Mouse (Mus musculus) embryonic facial prominence, embryonic 13.5 days (tissue): ENCODE measurements around the gene Gm27021. TPM values are rescaled to one million over a fixed set of nuclear protein-coding genes. Genes with fewer than 3 reads are reported as not detected.
A peak's percentile ranks its signal among the peaks of the same experiment; 100 is the strongest.

ENCODE experiments used
- ATAC-seq: fragments of 200-750 bp; cut with Nextera tagmentation; 2 replicates; pipeline ENCODE4 v1.8.0; 2017; ENCODE audit warnings: low read depth; ENCODE audit not compliant: insufficient number of reproducible peaks, insufficient read depth, low FRiP score, low TSS enrichment
- H3K27ac ChIP-seq: fragments of 300-500 bp; sonication (generic); 2 replicates; pipeline ENCODE4 v1.5.1; 2015; ENCODE audit warnings: moderate library complexity, mild to moderate bottlenecking, inconsistent platforms
- H3K27me3 ChIP-seq: fragments of 300-500 bp; sonication (generic); 2 replicates; pipeline ENCODE4 v1.6.1; 2015; ENCODE audit warnings: mild to moderate bottlenecking, inconsistent platforms
- H3K36me3 ChIP-seq: fragments of 300-500 bp; sonication (generic); 2 replicates; pipeline ENCODE4 v1.6.1; 2015; ENCODE audit warnings: mild to moderate bottlenecking, inconsistent platforms
- H3K4me1 ChIP-seq: fragments of 300-500 bp; sonication (generic); 2 replicates; pipeline ENCODE4 v1.6.1; 2015; ENCODE audit warnings: inconsistent platforms
- H3K4me2 ChIP-seq: fragments of 300-500 bp; sonication (generic); 2 replicates; pipeline ENCODE4 v1.6.1; 2015; ENCODE audit warnings: moderate library complexity, mild to moderate bottlenecking, inconsistent platforms
- H3K4me3 ChIP-seq: fragments of 300-500 bp; sonication (generic); 2 replicates; pipeline ENCODE4 v1.5.1; 2015; ENCODE audit warnings: mild to moderate bottlenecking, inconsistent platforms
- H3K9ac ChIP-seq: fragments of 300-500 bp; sonication (generic); 2 replicates; pipeline ENCODE4 v1.6.1; 2015; ENCODE audit warnings: mild to moderate bottlenecking, inconsistent platforms
- H3K9me3 ChIP-seq: fragments of 300-500 bp; sonication (generic); 2 replicates; pipeline ENCODE4 v1.6.1; 2016; ENCODE audit warnings: inconsistent platforms
- WGBS: fragments of 180-500 bp; shearing (Covaris S2); methylation state at CpG from one replicate; pipeline ENCODE4 v1.1.7; 2015; ENCODE audit warnings: mixed read lengths; 5-methylcytosine and 5-hydroxymethylcytosine counted together
- polyA plus RNA-seq: library from polyadenylated mRNA; unstranded; fragments of >200 nt; fragmentation: Nextera tagmentation; extraction: Ambion mirVana; gene quantifications from 2 replicates; pipeline ENCODE4 v1.2.1, GENCODE M21; 2015

The Gm27021 gene
- polyA plus RNA-seq, 1 experiment from 2014 or later: 5.9 TPM

- Histone ChIP-seq H3K4me2 (peak overlapping the region; percentile 85), H3K4me3 (peak overlapping the region; percentile 57), H3K9me3 (no peaks in the 10 kb centered on the region), H3K27me3 (peaks cover 22% of the 10 kb centered on the region), H3K27ac (no peak overlapping the region), H3K36me3 (no peaks in the 10 kb centered on the region), H3K4me1 (peaks cover 32% of the 10 kb centered on the region), H3K9ac (peak overlapping the region; percentile 72)
- WGBS: under 1% methylated on average over 41 of the region's 42 CpGs
- peak; percentile 52; the same call in 1 of the 2 replicates for ATAC-seq
These were observed 33.5 kb downstream of the Gm27021 start for GRCm38 (mm10) chr8:120634329-120634839.

GRCm38 (mm10) chr8:120633665-120634271 lies 34.1 kb downstream of the Gm27021 start:
- no peaks in the 10 kb centered on the region for H3K9me3 ChIP-seq
- WGBS: under 1% methylated on average over 44 of the region's 44 CpGs
- peak overlapping the region; percentile 85 for H3K4me2 ChIP-seq
- H3K4me1 ChIP-seq: peaks cover 32% of the 10 kb centered on the region
- H3K4me3 ChIP-seq: peak overlapping the region; percentile 57
- no peaks in the 10 kb centered on the region for H3K36me3 ChIP-seq
- no peak overlapping the region for H3K27ac ChIP-seq
- no peak for ATAC-seq
- H3K27me3 ChIP-seq: peaks cover 22% of the 10 kb centered on the region
- peak overlapping the region; percentile 72 for H3K9ac ChIP-seq

DNA sequence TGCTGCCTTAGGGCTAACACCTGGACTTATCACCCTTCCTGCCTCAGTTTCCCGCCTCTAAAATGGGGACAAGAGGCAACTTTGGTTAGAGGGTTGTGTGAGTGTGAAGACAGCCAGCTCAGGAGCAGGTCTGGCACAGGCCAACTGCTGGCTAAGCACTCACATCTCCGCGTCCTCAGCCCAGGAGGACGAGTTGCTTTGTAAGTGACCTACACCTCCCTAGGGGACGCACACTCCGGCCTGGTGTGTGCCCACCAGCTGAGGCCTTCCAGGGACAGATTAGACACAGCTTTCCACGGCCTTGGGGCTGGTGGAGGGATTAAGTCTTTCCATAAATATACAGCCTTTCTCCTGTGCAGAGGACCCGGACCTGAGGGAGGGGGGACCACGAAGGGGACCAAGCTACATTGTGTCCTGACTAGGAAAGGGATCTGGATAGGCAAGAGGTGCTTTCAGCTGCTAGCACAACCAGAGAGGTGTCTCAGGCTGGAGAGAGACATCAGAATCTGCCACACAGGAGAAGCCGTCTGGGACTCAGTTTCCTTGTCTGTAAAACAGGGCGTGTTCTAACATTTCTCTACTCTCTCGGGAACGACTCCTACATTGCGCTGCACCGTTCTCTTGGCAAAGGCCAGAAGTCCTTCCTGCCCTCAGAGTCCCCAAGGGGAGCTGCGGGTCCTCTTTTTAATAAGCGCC lies 34.8 kb downstream of the Gm27021 start:
- WGBS: 28% methylated on average over 17 of the region's 17 CpGs
- no peaks in the 10 kb centered on the region for H3K9me3 ChIP-seq
- peaks cover 32% of the 10 kb centered on the region for H3K4me1 ChIP-seq
- H3K4me2 ChIP-seq: peak overlapping the region; percentile 85
- H3K27me3 ChIP-seq: peaks cover 22% of the 10 kb centered on the region
- no peaks in the 10 kb centered on the region for H3K36me3 ChIP-seq
- H3K27ac ChIP-seq: no peak overlapping the region
- H3K4me3 ChIP-seq: peak overlapping the region; percentile 57
- peak overlapping the region; percentile 72 for H3K9ac ChIP-seq
- no peak for ATAC-seq

DNA sequence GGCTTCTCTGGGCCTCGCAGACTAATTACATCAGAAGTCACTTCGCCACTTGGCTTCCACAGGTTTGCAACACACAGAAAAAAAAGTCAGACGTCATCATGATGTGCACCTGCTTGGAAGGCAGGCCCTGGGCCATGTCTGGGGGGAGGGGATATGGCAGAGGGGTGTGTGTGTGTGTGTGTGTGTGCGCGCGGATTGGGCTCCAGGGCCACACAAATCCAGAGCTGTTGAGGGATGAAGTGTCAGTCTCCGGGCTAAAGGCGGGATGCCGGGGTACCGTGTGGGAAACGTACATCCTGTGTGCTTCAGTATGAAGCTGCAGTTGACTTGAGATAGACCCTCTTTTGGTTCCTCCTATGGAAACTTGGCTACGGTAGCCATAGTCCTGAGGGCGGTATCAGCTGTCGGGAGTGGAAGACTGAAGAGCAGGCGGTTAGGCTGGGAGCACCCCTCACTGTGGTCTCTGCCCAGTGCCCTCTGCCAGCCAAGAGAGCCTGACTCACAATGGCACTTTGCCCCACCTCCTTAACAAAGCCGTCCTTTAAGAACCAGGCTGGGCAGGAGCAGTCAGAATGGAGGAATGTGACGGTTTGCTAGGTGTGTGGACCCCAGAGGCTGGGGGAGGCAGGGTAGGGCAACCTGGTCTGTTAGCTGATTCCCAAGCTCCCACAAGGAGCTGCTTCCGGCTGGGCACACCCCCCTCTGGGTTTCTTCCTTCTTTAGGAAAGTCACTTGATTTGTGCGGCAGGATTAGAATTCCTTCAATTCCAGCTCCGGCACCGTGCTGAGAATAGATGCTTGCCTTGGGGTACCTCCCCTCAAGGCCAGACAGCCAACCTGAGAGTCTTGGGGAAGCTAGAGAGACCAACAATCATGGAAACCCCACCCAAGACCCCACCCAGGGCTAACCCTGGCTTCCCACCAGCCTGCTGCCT lies 36.2 kb downstream of the Gm27021 start:
- Histone ChIP-seq H3K9me3 (no peaks in the 10 kb centered on the region), H3K27ac (peak overlapping the region; percentile 22; the same call in 1 of the 2 replicates), H3K4me2 (no peak overlapping the region), H3K4me1 (peaks cover 32% of the 10 kb centered on the region), H3K27me3 (peaks cover 22% of the 10 kb centered on the region), H3K4me3 (no peak overlapping the region), H3K9ac (no peak overlapping the region), H3K36me3 (no peaks in the 10 kb centered on the region)
- 66% methylated on average over 21 of the region's 21 CpGs for WGBS
- ATAC-seq: no peak

- Histone ChIP-seq H3K9me3 (no peaks in the 10 kb centered on the region), H3K9ac (no peak overlapping the region), H3K4me2 (no peak overlapping the region), H3K27ac (no peak overlapping the region), H3K4me1 (peaks cover 32% of the 10 kb centered on the region), H3K27me3 (peaks cover 22% of the 10 kb centered on the region), H3K4me3 (no peak overlapping the region), H3K36me3 (no peaks in the 10 kb centered on the region)
- ATAC-seq: no peak
- 53% methylated on average over 6 of the region's 6 CpGs for WGBS
These were observed 37.0 kb downstream of the Gm27021 start for GRCm38 (mm10) chr8:120630848-120631247.

DNA sequence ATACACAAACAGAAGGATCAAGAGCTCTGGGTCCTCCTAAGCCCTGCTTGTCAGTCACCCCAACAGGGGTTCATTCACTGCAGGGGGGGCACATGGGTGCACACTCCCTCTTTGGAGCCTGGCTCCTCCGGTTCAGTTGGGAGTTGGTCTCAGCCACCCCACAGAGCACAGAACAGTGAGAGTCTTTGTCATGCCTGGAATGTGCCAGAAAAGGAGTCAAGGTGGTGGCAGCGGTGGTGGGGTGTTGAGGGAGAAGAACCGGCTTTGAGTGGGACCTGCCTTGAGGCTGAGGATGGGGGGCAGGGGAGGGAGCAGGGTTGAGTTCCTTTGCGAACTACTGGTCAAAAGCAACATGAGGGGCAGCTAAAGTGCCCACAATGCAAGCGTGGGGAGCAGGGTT lies 37.8 kb downstream of the Gm27021 start:
- Histone ChIP-seq H3K27me3 (peaks cover 17% of the 10 kb centered on the region), H3K4me3 (no peak overlapping the region), H3K4me2 (no peak overlapping the region), H3K9me3 (no peaks in the 10 kb centered on the region), H3K36me3 (no peaks in the 10 kb centered on the region), H3K27ac (no peak overlapping the region), H3K4me1 (peaks cover 32% of the 10 kb centered on the region), H3K9ac (no peak overlapping the region)
- 35% methylated on average over 5 of the region's 5 CpGs for WGBS
- no peak for ATAC-seq

DNA sequence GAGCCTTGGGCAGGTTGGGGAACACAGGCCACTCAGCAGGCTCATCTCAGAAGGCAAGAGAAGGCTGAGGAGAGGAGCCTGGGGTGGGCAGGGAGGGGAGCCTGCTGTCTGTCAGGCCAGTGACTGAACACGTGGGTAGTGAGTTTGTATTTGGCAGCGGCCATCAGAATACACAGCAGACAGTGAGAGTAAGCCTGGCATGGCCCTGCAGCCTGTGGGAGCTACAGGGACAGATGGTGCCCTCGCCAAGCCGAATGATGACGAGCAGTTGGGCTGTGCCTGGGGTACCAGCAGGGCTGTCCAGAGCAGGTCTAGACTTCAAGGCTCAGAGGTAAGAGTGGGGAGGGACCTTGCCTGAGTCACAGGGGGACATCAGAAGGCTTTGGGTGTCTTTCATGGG lies 40.6 kb downstream of the Gm27021 start:
- peaks cover 18% of the 10 kb centered on the region for H3K4me1 ChIP-seq
- no peak for ATAC-seq
- no peaks in the 10 kb centered on the region for H3K27me3 ChIP-seq
- H3K4me2 ChIP-seq: no peak overlapping the region
- WGBS: 94% methylated on average over 5 of the region's 5 CpGs
- H3K9ac ChIP-seq: no peak overlapping the region
- H3K9me3 ChIP-seq: no peaks in the 10 kb centered on the region
- no peak overlapping the region for H3K27ac ChIP-seq
- H3K36me3 ChIP-seq: no peaks in the 10 kb centered on the region
- H3K4me3 ChIP-seq: no peak overlapping the region

DNA sequence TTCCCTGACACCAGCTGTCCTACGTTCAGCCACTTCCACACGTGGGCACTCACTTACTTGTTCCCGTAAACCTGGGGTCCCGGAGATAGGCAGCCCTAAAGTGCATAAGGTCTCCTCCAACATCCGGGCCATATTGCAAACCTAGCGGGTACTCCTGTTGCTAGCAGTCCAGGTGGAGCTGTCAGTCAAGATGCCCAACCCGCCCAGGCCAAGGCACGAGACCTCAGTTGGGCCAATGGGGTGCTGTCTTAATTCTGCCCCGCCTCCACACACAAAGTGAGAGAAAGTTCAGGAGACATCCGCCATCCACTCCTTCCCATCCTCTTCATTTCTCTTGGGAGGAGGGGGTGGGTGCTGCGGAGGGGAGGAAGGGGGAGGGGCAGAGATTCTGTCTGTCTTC lies 41.4 kb downstream of the Gm27021 start:
- Histone ChIP-seq H3K9me3 (no peaks in the 10 kb centered on the region), H3K4me2 (no peak overlapping the region), H3K4me3 (no peak overlapping the region), H3K27me3 (no peaks in the 10 kb centered on the region), H3K4me1 (peaks cover 14% of the 10 kb centered on the region), H3K9ac (no peak overlapping the region), H3K36me3 (no peaks in the 10 kb centered on the region), H3K27ac (no peak overlapping the region)
- ATAC-seq: no peak
- WGBS: 53% methylated on average over 11 of the region's 11 CpGs

DNA sequence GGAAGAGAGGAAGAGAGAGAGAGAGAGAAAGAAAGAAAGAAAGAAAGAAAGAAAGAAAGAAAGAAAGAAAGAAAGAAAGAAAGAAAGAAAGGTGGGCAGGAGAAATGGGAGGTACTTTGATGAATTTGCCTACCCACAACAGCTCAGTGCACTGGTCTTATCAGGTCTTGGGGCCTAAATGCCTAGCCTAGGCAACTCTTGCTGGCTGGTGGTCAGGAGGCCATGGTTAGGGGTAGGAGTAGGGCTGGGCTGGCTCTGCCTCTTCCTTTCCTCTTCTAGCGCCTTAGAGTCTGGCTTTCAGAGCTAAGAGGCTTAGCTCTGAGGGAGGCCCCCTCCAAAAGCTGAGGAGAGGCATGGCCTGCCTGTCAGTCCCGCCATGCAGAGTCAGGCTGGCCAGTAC lies 44.3 kb downstream of the Gm27021 start:
- ATAC-seq: no peak
- 35% methylated on average over 2 of the region's 2 CpGs for WGBS
- H3K9me3 ChIP-seq: no peaks in the 10 kb centered on the region

DNA sequence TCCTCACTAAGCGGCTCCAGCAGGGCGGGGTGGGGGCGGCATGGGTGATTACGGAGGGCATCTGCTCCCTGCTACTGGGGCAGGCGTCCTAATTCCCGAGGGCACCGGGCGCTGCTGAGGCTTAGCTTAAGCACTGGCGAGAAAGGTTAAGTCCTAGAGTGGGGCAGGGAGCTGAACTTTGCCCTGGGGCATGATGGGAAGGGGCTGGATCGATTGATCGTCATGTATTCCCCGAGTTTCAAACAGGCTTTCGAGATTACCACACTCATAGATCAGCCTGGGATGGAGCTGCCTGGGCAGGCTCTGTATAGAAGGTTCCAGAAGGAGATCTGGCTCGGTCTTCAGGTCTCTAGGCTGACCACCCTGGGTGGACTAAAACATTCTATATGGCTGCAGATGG lies 45.7 kb downstream of the Gm27021 start:
- no peaks in the 10 kb centered on the region for H3K9me3 ChIP-seq
- ATAC-seq: no peak

More for the DNA sequence above, 44.3 kb downstream of the Gm27021 start:
- Histone ChIP-seq H3K4me3 (no peak overlapping the region), H3K4me1 (0 out of 2 replicates have a peak, but pooled peaks cover 4% of the 10 kb centered on the region), H3K4me2 (no peak overlapping the region), H3K9ac (no peak overlapping the region), H3K27me3 (no peaks in the 10 kb centered on the region), H3K36me3 (no peaks in the 10 kb centered on the region), H3K27ac (no peak overlapping the region)

GRCm38 (mm10) chr8:120620441-120620840 lies 47.4 kb downstream of the Gm27021 start:
- WGBS: 47% methylated on average over 7 of the region's 7 CpGs
- Histone ChIP-seq H3K9ac (no peak overlapping the region), H3K4me1 (peaks cover 24% of the 10 kb centered on the region), H3K9me3 (no peaks in the 10 kb centered on the region), H3K4me2 (no peak overlapping the region), H3K27ac (no peak overlapping the region), H3K27me3 (no peaks in the 10 kb centered on the region), H3K36me3 (no peaks in the 10 kb centered on the region), H3K4me3 (no peak overlapping the region)
- no peak for ATAC-seq

More for the DNA sequence above, 45.7 kb downstream of the Gm27021 start:
- no peak overlapping the region for H3K9ac ChIP-seq
- H3K27me3 ChIP-seq: no peaks in the 10 kb centered on the region
- no peak overlapping the region for H3K27ac ChIP-seq
- H3K4me1 ChIP-seq: peaks cover 14% of the 10 kb centered on the region
- no peak overlapping the region for H3K4me3 ChIP-seq
- H3K36me3 ChIP-seq: no peaks in the 10 kb centered on the region
- no peak overlapping the region for H3K4me2 ChIP-seq
- 65% methylated on average over 14 of the region's 14 CpGs for WGBS
